Mouse (Mus musculus): ENCODE results near the gene Pla1a.

The Pla1a gene

GRCm38 (mm10) chr16:38467091-38467916 lies 34.4 kb upstream of the Pla1a start:
- no peaks in the 10 kb centered on the region for H3K27me3 ChIP-seq (ENCODE audit: control insufficient read depth, insufficient read depth, low read length, poor library complexity, severe bottlenecking)

GRCm38 (mm10) chr16:38466089-38466488 lies 33.1 kb upstream of the Pla1a start:
- Histone ChIP-seq H3K27me3 (ENCODE audit: control insufficient read depth, insufficient read depth, low read length, poor library complexity, severe bottlenecking) (no peaks in the 10 kb centered on the region), H3K36me3 (ENCODE audit: control insufficient read depth, insufficient read depth, low read length, poor library complexity, severe bottlenecking) (no peaks in the 10 kb centered on the region)
- no peak for DNase-seq (ENCODE audit: low read depth, low spot score)

More at GRCm38 (mm10) chr16:38467091-38467916, 34.4 kb upstream of the Pla1a start:
- H3K36me3 ChIP-seq (ENCODE audit: control insufficient read depth, insufficient read depth, low read length, poor library complexity, severe bottlenecking) = no peaks in the 10 kb centered on the region
- DNase-seq (ENCODE audit: low read depth, low spot score) = no peak

DNA sequence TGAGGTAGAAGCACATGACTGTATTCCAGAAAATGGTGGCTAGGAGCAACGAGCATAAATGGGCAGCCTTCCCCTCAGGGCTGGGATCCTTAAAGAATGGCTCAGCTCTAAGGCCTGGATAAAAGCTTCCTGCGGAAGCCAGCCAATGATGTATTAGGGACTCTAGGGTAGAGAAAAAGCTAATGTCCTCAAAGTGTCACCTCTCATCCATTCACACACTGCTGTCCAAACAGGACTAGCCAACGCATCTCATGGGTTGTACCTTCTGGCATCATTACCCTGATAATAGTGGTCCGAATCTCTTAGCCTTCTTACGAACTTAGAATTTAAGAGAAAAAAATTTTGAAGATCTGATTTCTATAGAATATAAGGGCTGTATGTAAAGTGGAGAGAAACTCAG lies 30.4 kb upstream of the Pla1a start:
- DNase-seq (ENCODE audit: low read depth, low spot score) = no peak
- Histone ChIP-seq H3K36me3 (ENCODE audit: control insufficient read depth, insufficient read depth, low read length, poor library complexity, severe bottlenecking) (no peaks in the 10 kb centered on the region), H3K27me3 (ENCODE audit: control insufficient read depth, insufficient read depth, low read length, poor library complexity, severe bottlenecking) (no peaks in the 10 kb centered on the region)

DNA sequence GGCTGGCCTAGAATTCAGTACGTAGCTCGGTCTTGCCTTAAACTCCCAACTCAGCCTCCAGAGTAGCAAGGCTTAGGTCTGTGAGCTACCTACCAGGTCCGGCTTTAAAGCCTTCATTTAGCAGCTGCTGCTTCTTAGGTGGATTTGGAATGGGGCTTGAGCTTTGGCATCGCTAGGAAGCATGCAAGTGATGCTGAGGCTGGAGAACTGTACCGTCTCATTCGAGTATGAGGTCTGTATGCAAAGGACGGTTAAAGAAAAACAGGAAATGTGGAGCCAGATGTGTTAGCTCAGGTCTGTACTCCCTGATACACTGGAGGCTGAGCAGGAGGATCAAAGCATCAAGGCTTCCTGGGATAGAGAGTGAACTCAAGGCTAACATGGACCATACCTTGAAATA lies 29.2 kb upstream of the Pla1a start:
- no peak for DNase-seq (ENCODE audit: low read depth, low spot score)
- no peaks in the 10 kb centered on the region for H3K27me3 ChIP-seq (ENCODE audit: control insufficient read depth, insufficient read depth, low read length, poor library complexity, severe bottlenecking)
- no peaks in the 10 kb centered on the region for H3K36me3 ChIP-seq (ENCODE audit: control insufficient read depth, insufficient read depth, low read length, poor library complexity, severe bottlenecking)

GRCm38 (mm10) chr16:38461749-38462148 lies 28.8 kb upstream of the Pla1a start:
- no peaks in the 10 kb centered on the region for H3K27me3 ChIP-seq (ENCODE audit: control insufficient read depth, insufficient read depth, low read length, poor library complexity, severe bottlenecking)
- H3K36me3 ChIP-seq (ENCODE audit: control insufficient read depth, insufficient read depth, low read length, poor library complexity, severe bottlenecking) = no peaks in the 10 kb centered on the region
- peak; percentile 72 for DNase-seq (ENCODE audit: low read depth, low spot score)

GRCm38 (mm10) chr16:38459990-38460389 lies 27.0 kb upstream of the Pla1a start:
- no peak for DNase-seq (ENCODE audit: low read depth, low spot score)
- no peaks in the 10 kb centered on the region for H3K27me3 ChIP-seq (ENCODE audit: control insufficient read depth, insufficient read depth, low read length, poor library complexity, severe bottlenecking)
- H3K36me3 ChIP-seq (ENCODE audit: control insufficient read depth, insufficient read depth, low read length, poor library complexity, severe bottlenecking) = no peaks in the 10 kb centered on the region

DNA sequence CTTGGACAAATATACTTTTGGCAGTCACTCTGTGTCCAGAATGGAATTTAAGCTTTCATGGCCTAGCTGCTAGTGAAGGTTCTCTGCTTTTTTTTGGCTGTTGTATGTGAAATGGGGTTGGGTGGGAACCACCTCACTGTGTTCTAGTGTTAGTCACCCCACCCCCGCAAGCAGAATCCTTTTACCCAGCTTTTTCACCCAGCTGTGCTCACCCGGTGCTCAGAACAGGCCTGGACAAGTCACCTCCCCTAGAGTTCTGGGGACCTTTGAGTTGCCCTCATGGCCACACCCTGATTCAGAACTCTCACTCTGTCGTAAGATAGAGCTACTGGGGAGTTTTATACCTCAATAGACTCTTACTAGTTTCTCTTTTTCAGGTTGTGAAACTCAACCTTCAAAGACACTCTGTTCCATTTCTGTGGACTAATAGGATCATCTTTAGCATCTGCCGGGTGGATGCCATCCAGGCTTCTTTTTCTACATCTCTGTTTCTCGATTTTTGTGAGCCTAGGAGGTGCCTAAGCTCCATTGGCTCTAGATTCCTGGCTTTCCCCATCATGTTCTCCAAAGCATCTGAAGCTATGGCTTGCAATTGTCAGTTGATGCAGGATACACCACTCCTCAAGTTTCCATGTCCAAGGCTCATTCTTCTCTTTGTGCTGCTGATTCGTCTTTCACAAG lies 25.8 kb upstream of the Pla1a start:
- Histone ChIP-seq H3K27me3 (ENCODE audit: control insufficient read depth, insufficient read depth, low read length, poor library complexity, severe bottlenecking) (no peaks in the 10 kb centered on the region), H3K36me3 (ENCODE audit: control insufficient read depth, insufficient read depth, low read length, poor library complexity, severe bottlenecking) (no peaks in the 10 kb centered on the region)
- peak; percentile 30 for DNase-seq (ENCODE audit: low read depth, low spot score)

DNA sequence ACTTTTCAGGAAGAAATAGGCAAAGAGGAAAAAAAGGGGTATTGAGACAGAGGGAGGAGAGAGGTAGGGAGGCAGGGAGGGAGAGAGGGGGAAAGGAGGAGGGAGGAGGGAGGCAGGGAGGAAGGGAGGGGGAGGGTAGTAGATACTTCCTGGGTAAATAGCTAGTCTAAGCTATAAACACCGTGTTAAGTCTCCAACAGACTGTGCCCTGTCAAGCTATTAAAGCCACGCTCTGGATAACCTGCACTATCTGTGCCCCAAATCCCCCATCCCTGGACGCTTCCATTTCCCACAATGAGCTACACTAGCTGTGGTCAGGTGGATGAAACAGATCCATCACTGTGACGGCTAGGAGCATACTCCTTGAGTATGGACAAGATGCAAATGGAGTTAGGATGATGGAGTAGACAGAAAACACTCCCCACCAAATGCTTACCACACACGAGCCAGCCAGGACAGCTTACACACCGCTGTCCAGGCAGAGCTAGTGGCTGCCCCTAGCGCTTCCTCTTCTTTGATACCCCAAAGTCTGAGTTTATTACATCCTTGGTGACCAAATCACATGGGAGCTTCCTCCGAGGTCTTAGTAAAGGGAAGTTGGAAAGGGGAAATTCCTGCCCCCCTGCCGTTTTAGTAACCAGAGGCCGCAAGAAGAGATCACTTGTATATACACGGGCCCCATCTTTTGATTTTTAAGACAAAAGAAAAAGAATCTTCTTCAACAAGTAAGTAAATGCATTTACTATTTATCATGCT lies 24.0 kb upstream of the Pla1a start:
- peak; percentile 67 for DNase-seq (ENCODE audit: low read depth, low spot score)
- no peaks in the 10 kb centered on the region for H3K27me3 ChIP-seq (ENCODE audit: control insufficient read depth, insufficient read depth, low read length, poor library complexity, severe bottlenecking)
- no peaks in the 10 kb centered on the region for H3K36me3 ChIP-seq (ENCODE audit: control insufficient read depth, insufficient read depth, low read length, poor library complexity, severe bottlenecking)

DNA sequence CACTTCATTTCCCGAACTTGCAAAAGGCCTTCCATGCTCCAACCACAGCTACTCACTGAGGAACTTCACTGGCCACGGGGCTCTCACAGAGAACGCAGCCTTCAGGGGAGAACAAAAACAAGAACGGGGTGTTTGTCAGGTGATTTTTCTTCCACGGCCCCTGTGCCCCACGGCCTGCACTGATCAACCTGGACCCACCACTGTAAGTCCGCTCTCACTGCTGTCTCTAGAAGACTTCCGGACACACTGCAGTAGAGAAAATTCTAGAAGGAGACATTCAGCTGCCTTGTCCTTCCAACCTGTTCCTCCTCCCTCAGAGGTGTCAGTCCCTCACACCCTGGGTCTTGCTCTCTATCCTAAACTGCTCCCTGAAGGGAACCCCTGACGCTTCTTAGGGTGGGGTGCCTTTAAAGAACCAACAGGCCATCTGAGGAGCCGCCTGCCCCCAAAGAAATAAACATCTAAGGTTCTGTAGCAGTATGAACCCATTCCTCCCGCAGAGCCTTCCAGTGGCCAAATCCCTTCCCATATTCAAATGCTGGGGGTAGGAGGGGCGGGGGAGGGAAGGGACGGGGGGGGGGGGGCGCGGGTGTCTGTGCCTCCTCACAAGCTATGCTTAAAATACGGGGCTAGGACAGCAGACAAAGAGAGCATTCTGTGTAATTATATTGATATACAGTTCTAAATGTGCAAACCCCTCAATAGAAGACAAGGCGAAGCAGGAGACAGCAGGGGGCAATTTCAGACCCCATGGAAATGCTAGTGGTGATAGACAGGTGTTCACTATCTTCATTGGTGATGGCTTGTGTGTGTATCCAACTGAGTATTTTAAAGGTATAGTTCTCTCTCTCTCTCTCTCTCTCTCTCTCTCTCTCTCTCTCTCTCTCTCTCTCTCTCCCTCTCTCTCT lies 22.8 kb upstream of the Pla1a start, which contains the start of gene Cd80:
Gene Cd80 (plus strand): TSS at position 51 of the 908 bp plus-strand sequence.
- H3K36me3 ChIP-seq (ENCODE audit: control insufficient read depth, insufficient read depth, low read length, poor library complexity, severe bottlenecking) = no peaks in the 10 kb centered on the region
- DNase-seq (ENCODE audit: low read depth, low spot score) = no peak
- no peaks in the 10 kb centered on the region for H3K27me3 ChIP-seq (ENCODE audit: control insufficient read depth, insufficient read depth, low read length, poor library complexity, severe bottlenecking)

GRCm38 (mm10) chr16:38454533-38455254 lies 21.7 kb upstream of the Pla1a start:
- no peak for DNase-seq (ENCODE audit: low read depth, low spot score)
- Histone ChIP-seq H3K36me3 (ENCODE audit: control insufficient read depth, insufficient read depth, low read length, poor library complexity, severe bottlenecking) (peaks cover 2% of the 10 kb centered on the region; the same call in 1 of the 2 replicates), H3K27me3 (ENCODE audit: control insufficient read depth, insufficient read depth, low read length, poor library complexity, severe bottlenecking) (no peaks in the 10 kb centered on the region)

DNA sequence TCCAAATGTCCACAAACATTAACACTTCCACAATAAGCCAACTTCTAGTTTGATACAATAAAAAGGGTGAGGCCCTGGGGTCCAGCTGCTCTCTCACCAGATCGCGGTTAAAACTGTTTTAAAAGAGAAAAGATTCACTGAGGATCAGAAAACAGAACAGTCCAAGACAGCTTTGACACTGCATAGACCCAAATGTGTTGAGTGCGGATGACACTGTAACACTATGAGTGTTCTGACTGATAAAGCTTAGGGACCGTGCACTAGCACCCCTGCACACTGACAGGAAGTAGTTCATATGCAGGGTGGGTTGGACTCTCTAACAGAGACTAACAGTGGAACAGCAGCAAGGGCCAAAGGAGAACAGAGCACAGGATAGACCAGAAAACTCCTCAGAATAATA lies 21.0 kb upstream of the Pla1a start:
- Histone ChIP-seq H3K27me3 (ENCODE audit: control insufficient read depth, insufficient read depth, low read length, poor library complexity, severe bottlenecking) (no peaks in the 10 kb centered on the region), H3K36me3 (ENCODE audit: control insufficient read depth, insufficient read depth, low read length, poor library complexity, severe bottlenecking) (peaks cover 2% of the 10 kb centered on the region; the same call in 1 of the 2 replicates)
- DNase-seq (ENCODE audit: low read depth, low spot score) = no peak

DNA sequence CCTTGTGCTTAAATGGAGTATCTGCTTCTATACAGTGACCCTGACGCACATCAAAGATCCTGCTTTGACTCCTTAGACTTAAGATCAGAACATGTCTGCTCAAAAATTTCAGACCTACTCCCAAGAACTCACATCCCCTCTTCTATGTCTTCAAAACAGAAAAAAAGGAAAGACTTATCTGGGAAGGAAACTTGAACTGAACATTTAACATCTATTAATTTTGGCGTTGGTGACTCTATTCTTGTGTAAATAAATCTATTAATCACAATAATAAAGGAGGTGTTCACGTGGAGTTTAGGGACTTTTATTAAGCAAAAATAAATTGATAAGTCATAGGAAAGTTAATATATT lies 20.2 kb upstream of the Pla1a start:
- DNase-seq (ENCODE audit: low read depth, low spot score) = no peak
- H3K36me3 ChIP-seq (ENCODE audit: control insufficient read depth, insufficient read depth, low read length, poor library complexity, severe bottlenecking) = peaks cover 2% of the 10 kb centered on the region; the same call in 1 of the 2 replicates
- no peaks in the 10 kb centered on the region for H3K27me3 ChIP-seq (ENCODE audit: control insufficient read depth, insufficient read depth, low read length, poor library complexity, severe bottlenecking)

GRCm38 (mm10) chr16:38452442-38453202 lies 19.7 kb upstream of the Pla1a start, which contains the start of gene Adprh:
TSS of gene Adprh (minus strand) at chr16:38452703.
- peaks cover 2% of the 10 kb centered on the region; the same call in 1 of the 2 replicates for H3K36me3 ChIP-seq (ENCODE audit: control insufficient read depth, insufficient read depth, low read length, poor library complexity, severe bottlenecking)
- no peaks in the 10 kb centered on the region for H3K27me3 ChIP-seq (ENCODE audit: control insufficient read depth, insufficient read depth, low read length, poor library complexity, severe bottlenecking)
- DNase-seq (ENCODE audit: low read depth, low spot score) = peak; percentile 74

Data from splenic B cell, adult 2 months (primary cell).